Mouse (Mus musculus): ENCODE results near the gene Gabarap.

DNA sequence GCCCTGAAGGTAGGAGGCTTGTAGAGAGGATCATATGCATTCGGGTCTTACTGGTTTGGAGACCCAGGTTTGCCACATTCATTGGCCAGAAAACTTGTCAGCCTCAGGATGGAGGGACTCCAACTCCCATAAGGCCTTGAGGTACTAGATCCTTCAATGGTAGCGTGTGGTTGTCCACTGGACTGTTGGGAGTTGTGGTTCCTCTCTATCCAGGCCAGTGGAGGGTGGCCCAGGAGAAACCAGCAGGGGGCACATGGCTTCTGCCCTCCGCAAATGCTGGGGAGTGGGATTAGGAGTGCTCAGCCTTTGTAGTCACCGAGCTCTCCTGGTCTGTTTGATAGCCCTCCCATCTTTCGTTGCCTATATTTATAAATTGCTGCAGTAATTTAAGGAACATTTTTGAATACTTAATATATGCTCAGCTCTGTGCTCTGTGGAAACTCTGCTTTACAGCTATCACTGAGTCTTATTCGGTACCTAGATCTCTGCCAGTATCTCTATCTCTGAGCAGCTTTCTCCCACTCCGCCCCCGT, 29.9 kb downstream of the Gabarap start:
- TF ChIP-seq ZC3H11A (IDR thresholded peaks at IDR 0.05; ENCODE audit: low read depth, low read length) (no peak), POLR2AphosphoS2 (IDR thresholded peaks at IDR 0.05; ENCODE audit: low read depth, low read length) (no peak)
